Mouse (Mus musculus) left cerebral cortex, postnatal 25 days (tissue): ENCODE data around the gene Crebbp. TPM values are rescaled to one million over a fixed set of nuclear protein-coding genes. Genes with fewer than 3 reads are reported as not detected.

ENCODE experiments used
- DNase-seq, 2 experiments: peaks; one replicate each; pipeline ENCODE4 v3.0.0; 2022; ENCODE audit warnings: low spot score in 2 of 2, mixed read lengths in 1 of 2
- intact Hi-C: fragments of 180-260 bp; cut with DNase I; formaldehyde crosslinking; loops from one replicate; pipeline ENCODE4 v1.15.1; 2025
- microRNA-seq, 2 experiments: library from miRNA; unstranded; fragments of <30 nt; microRNA quantifications; one replicate each; pipeline ENCODE4 v1.2.0; 2022
- total RNA-seq, 2 experiments: library from RNA; stranded (reverse); gene quantifications; 2 replicates each; pipeline ENCODE4 v1.2.3; 2021

The Crebbp gene
- total RNA-seq, 2 experiments from 2014 or later, result 82.9 to 83.8 TPM

- intact Hi-C loops, result no loop called here
- DNase-seq, result no peak
These were observed 139.5 kb downstream of the Crebbp start for GRCm38 (mm10) chr16:4074297-4074696.

DNA sequence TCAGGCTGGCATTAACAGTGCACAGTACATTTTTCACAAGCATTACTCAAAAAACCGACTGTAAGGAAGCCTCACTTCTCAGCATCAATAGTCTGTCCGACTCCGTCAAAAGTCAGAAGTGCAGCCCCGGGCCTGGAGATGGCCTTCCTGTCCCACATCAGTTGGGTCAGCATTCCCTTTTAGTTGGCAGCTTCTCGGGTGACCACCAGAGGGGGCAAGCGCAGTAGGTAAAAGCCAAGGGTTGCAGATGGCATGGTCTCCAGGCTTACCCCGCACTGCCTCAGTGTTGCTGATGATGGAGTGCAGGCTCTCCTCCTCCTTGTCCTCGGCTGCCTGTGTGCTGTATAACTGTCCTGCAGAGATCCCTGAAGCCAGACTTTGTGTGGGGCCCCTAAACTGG is 145.2 kb downstream of the Crebbp start:
- DNase-seq, result peak; percentile 37 to 41
- intact Hi-C loops, result no loop called here

- no peak for DNase-seq
- intact Hi-C loops, result no loop called here
These were observed 148.9 kb downstream of the Crebbp start for GRCm38 (mm10) chr16:4064945-4065344.

GRCm38 (mm10) chr16:4053811-4054210 is 160.0 kb downstream of the Crebbp start:
- intact Hi-C loops, result no loop called here
- DNase-seq, result no peak

DNA sequence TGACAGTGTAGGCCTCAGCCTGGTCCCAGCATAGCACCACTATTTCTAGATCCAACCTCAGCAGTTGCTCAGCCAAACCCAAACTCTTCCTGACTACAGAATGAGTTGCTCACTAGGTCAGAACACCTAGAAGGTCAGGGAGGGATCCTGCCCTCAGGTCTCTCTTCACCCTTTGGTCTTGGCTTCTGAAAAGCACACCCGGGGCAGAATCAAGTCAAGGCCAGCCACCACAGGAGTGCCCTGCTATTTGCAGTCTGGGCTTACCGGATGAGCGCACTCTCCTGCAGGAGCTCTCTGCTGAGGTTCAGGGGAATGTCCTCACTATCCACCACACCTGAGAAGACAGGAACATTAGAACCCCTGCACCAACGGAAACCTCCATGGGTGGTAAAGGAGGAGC is 161.2 kb downstream of the Crebbp start:
- no peak for DNase-seq
- intact Hi-C loops, result no loop called here

DNA sequence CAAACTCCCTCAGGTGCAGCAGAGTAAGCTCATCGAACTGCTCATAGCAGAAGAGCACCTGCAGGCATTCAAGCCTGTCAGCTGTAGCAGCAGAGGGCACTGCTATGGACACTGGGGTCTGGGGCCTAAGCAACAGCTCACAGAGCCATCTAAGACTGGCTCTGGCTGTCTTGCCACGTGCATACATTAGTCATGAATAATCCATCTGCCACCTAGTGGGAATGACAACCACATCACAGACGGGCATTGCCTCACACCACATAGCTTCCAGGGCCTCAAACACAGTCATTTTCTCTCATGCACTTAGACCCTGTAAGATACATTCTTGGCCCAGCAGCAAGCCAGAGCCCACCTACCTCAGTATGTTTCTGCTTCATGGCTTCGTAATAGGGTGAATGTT is 168.3 kb downstream of the Crebbp start:
- intact Hi-C loops, result no loop called here
- DNase-seq, result no peak

GRCm38 (mm10) chr16:4044093-4044492 is 169.7 kb downstream of the Crebbp start:
- intact Hi-C loops, result no loop called here
- no peak for DNase-seq

DNA sequence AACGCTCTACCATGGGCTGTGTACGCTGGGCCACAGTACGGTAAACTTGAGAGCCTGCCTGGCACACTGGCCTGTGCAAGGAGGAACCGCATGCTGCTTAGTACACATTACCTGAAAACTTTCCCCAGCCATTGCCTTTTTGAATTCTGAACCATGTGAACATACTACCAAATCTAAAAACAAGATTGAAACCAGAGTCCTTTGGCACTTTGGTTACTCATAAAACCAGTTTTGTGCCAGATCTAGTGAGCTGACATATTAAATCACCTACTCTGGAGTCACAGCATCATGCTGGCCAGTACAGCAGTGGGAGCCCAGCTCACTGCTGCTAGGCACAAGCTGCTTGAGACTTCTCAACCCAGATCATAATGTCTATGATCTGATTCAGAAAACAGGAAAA is 172.2 kb downstream of the Crebbp start:
- no peak for DNase-seq
- intact Hi-C loops, result no loop called here

DNA sequence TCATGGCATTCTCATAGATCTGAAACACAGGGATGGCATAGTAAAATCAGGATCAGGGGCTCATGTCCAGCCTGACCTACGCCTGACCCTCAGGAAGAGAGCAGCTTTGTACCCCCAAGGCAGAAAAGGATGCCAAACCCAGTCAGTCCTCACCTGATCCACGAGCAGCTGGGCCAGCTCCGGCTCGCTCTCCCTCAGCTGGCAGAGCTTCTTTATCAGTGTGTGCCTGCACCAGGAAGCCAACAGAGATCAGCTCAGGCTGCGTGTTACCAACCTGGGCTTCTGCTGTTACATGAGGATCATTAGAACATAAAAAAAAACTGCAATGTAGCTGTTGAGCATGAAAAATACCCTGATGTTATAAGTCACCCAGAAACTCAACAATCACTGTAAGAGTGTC is 173.6 kb downstream of the Crebbp start:
- DNase-seq, result no peak
- intact Hi-C loops, result no loop called here

DNA sequence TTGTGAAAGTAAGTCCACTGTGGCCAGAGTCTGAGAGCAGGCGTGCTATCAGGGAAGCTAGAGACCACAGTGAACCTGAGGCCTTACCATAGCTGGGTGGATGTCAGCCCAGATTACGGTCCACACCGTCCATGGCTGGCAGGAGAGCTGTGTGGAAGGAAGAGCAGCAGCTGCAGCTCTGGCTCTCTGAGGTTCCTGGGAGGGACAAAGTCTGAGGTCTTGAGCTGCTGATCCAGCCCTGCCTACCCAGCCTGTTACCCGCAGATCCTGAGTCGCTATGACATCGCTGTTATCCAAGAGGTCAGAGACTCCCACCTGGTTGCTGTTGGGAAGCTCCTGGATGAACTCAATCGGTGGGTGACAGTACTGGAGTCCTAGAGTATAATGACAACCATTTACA is 176.1 kb downstream of the Crebbp start:
- intact Hi-C loops, result no loop called here
- no peak for DNase-seq

- intact Hi-C loops, result no loop called here
These were observed 177.0 kb downstream of the Crebbp start, which contains the start of gene Dnase1 for GRCm38 (mm10) chr16:4036807-4037206. Gene Dnase1 (plus strand): TSS chr16:4036942.

GRCm38 (mm10) chr16:4035575-4035974 is 178.2 kb downstream of the Crebbp start:
- intact Hi-C loops, result no loop called here
- no peak for DNase-seq

More at GRCm38 (mm10) chr16:4036807-4037206, 177.0 kb downstream of the Crebbp start, which contains the start of gene Dnase1:
- no peak for DNase-seq

GRCm38 (mm10) chr16:4034476-4034875 is 179.3 kb downstream of the Crebbp start:
- intact Hi-C loops, result no loop called here
- no peak for DNase-seq

DNA sequence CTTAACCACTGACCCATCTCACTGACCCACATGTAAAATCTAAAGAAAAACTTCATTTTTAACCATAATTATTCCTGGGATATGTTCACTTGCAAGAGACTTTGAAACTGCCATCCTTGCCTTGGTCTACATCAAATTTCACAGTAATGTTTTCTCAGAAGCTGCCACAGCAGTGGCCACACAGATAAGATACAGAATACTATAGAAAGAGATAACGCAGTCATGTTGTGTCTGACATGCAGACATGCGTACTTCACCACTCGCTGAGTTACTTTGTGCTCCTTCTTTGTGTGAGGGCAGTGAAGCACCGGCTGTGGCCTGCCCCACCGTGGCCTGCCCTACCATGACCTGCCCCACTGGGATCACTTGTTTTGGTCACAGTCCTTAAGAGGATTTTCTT is 179.8 kb downstream of the Crebbp start:
- DNase-seq, result no peak
- intact Hi-C loops, result no loop called here

DNA sequence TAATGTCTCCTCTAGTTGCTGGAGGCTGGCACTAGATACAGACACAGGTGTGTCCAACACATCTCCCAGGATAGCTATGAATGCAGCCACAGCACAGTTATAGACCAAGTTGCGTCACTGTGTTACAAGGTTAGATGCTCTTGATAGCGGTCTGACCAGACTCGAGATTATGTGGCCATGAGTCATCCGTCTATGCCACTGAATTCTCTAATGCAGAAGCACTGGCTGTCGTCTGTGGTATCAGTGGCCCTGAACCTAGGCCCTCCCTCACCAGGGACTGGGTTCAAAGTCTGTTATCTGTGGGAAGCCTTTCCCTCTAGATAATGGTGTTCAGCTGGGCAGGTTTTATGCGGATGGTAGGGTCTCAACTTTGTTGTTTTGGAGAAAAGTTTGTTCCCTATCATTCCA is 181.5 kb downstream of the Crebbp start:
- no peak for DNase-seq
- intact Hi-C loops, result no loop called here

DNA sequence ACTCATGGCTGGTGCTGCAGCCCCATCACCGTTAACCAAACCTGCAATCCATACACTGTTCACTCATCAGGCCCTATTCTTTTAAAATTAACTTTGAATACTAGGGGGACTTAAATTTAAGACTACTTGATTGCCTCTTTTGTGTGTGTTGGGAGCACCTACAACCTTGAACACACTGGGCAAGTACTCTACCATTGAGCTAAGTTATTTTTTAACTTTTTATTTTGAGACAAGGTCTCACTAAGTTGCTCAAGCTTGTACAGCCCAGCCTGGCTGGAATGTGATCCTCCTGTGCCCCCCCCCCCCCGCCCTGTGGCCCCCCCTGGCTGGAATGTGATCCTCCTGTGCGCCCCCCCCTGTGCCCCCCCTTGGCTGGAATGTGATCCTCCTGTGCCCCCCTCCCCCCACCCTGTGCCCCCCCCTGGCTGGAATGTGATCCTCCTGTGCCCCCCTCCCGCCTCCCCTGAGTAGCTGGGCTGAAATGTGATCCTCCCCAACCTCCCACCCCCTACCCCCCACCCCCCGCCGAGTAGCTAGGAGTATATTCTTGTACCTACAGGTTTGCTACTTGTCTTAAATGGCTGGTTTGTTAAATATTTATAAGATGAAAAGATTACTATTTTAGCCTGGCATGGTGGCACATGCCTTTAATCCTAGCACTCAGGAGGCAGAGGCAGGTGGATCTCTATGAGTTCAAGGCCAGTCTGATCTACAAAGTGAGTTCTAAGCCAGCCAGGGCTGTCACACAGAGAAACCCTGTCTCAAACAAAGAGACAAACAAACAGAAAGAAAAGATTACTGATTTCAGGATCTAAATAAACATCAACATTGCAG is 182.1 kb downstream of the Crebbp start:
- DNase-seq, result no peak
- intact Hi-C loops, result no loop called here

Small RNA genes lying within 50 kb of the gene (microRNA-seq; reads per million reads assigned to microRNA genes)
- gene Gm23413, result 0 reads per million in 2 experiments

Other genes starting within 250 kb of the Crebbp start
- 1 to 10 TPM; 1.8 to 2.2 TPM for gene Nlrc3, start 237.4 kb downstream of the Crebbp start, total RNA-seq
- gene Slx4, start 210.2 kb downstream of the Crebbp start, total RNA-seq, result 10 to 100 TPM; 49.7 to 56.8 TPM
- gene Dnase1, start 177.1 kb downstream of the Crebbp start, total RNA-seq, result not detected
- 10 to 100 TPM; 66.0 to 68.7 TPM for gene Trap1, start 136.2 kb downstream of the Crebbp start, total RNA-seq
- 10 to 100 TPM; 66.7 to 67.7 TPM for gene Adcy9, start 206.5 kb upstream of the Crebbp start, total RNA-seq